Mouse (Mus musculus) spleen, postnatal 10 days (tissue): ENCODE results near the gene Aspdh.

Source experiments
- DNase-seq, 2 experiments: peaks; one replicate each; pipeline ENCODE4 v3.0.0; 2021 to 2022; ENCODE audit warnings: low spot score in 2 of 2

The Aspdh gene

DNA sequence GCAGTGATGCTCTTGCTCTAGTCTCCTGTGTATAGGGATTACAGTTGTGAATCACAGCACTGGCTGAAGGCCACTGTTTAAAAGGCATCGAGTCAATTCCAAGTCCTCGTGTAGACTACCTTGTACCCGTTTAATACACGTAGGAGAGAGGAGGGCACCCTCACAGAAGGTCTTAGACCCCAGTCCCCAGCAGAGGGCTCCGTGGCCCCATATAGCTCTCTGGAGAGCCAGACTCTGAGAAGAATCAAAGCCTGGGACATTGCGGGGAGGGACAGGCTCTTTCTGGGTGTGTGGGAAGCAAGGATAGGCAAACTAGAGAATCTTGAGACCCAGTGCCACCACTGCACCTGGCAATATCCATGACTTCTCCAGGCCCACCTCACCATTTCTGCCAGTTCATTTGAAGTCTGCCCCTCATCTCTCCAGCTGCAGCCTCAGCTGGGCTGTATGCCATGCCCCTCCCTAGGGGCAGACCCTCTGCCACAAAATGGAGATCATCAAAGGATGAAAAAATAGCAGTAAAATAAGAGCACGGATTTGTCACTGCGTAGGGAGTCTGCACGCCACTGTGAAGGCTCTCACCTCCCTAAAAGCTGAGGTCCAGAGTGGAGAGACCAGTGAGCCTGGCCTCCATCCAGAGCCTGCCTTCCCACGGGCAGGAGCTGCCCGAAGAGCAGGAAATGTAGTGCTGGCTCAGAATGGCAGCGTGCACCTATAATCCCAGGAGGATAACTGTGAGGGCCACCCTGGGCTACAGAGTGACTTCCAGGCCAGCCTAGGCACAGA lies 18.9 kb upstream of the Aspdh start:
- DNase-seq = no peak

- no peak for DNase-seq
Observed at GRCm38 (mm10) chr7:44453256-44453655, 11.9 kb upstream of the Aspdh start.

- no peak for DNase-seq
Observed at GRCm38 (mm10) chr7:44456302-44456701, 8.9 kb upstream of the Aspdh start.

DNA sequence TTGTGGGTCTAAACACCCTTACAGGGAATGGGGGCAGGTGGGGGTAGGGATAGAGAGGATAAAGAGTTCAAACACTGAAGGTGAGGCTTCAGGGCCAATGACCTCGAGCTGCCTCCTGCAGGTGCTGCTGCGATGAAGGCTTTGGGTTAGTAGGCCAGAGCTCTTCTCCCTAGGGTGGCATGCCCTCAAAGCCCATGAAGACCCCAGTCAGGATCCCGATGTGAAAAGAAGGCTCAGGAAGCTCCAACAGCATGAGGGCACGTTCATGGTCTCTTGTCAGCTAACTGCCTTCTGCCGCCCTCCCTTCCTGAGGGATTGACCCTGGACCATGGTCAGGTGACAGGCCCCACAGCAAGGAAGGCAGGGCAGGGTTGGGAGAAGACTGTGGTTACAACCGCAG lies 5.1 kb upstream of the Aspdh start:
- no peak for DNase-seq

GRCm38 (mm10) chr7:44460767-44461502 lies 4.3 kb upstream of the Aspdh start:
- DNase-seq = no peak

DNA sequence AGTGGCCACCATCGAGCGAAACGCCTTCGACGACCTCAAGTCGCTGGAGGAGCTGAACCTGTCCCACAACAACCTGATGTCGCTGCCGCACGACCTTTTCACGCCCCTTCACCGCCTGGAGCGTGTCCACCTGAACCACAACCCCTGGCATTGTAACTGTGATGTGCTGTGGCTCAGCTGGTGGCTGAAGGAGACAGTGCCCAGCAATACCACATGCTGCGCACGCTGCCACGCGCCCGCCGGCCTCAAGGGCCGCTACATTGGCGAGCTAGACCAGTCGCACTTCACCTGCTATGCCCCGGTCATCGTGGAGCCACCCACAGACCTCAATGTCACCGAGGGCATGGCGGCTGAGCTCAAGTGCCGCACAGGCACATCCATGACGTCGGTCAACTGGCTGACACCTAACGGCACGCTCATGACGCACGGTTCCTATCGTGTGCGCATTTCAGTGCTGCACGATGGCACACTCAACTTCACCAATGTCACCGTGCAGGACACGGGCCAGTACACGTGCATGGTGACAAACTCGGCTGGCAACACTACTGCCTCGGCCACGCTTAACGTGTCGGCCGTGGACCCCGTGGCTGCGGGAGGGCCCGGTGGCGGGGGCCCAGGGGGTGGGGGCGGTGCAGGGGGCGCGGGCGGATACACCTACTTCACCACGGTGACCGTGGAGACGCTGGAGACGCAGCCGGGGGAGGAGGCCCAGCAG lies 3.5 kb upstream of the Aspdh start:
- no peak for DNase-seq

DNA sequence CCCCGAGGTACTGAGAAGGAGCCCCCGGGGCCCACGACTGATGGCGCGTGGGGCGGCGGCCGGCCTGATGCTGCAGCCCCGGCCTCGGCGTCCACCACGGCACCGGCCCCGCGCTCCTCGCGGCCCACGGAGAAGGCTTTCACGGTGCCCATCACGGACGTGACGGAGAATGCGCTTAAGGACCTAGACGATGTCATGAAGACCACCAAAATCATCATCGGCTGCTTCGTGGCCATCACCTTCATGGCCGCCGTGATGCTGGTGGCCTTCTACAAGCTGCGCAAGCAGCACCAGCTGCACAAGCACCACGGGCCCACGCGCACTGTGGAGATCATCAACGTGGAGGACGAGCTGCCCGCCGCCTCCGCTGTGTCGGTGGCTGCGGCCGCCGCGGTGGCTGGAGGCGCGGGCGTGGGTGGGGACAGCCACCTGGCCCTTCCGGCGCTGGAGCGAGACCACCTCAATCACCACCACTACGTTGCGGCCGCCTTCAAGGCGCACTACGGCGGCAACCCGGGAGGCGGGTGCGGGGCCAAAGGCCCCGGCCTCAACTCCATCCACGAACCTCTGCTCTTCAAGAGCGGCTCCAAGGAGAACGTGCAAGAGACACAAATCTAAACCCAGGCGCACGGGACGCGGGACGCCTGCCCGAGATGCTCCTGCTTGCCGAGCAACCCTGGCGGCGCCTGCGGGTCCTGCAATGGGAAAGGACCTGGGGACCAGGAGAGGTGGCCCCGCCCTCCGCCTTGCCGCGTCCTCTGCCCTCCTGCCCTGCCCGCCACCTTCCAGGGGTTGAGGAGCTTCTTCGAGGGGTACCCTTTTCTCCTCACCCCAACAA lies 2.8 kb upstream of the Aspdh start:
- peak in 1 of 2 experiments; percentile 79 for DNase-seq

GRCm38 (mm10) chr7:44463056-44463425 lies 2.1 kb upstream of the Aspdh start:
- no peak for DNase-seq

DNA sequence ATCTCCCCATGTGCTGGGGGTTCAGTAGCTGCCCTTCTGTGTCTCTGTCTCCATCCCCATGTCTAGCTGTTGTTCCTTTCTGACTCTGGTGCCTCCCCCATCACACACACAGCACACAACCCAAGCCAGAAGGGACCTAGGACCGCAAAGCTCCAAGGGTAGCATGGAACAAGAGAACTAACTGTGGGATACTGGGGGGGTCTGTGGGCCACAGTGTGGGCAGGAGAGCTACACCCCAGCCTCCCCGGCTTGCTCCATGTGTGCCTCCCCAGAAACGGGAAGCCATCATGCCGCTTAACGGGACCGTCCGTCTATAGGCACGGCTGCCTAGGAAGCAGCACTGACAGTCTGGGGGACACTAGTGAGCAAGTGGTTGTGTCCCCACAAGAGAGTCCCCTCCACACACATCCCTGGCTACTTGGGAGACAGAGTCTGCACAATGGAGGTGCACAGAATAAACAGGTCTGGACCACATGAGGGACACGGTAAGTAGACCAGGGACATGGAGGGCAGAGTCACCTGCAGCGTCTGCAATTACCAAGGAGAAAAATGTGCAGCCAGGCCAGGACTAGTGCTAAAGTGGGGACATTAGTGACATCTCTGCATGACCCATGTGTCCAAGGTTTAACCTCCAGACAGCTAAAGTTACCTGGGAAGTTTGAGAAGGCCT lies 1.5 kb upstream of the Aspdh start:
- DNase-seq = no peak

DNA sequence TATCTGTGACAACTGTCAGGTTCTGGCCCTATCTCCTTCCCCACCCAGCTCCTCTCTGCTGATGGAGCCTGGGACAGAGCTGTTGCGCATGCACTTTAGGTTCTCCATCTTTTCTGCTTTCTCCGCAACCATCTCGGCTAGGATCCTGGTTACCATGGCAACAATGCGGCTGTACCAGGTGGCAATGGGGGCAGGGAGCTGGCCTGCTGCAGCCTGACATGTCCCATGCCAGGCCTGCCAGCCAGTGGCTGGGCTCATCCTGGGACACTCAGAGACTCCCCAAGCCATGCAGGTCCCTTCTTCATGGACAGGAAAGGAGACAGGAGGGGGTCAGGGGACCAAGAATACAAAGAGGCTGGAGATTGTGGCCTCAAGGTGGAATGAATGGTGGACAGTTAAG lies 680 bp upstream of the Aspdh start:
- DNase-seq = no peak

- no peak for DNase-seq
Observed at GRCm38 (mm10) chr7:44466006-44466887, 1.1 kb downstream of the Aspdh start.

- DNase-seq = peak in 1 of 2 experiments; percentile 26
Observed at GRCm38 (mm10) chr7:44466888-44467311, 1.7 kb downstream of the Aspdh start.

DNA sequence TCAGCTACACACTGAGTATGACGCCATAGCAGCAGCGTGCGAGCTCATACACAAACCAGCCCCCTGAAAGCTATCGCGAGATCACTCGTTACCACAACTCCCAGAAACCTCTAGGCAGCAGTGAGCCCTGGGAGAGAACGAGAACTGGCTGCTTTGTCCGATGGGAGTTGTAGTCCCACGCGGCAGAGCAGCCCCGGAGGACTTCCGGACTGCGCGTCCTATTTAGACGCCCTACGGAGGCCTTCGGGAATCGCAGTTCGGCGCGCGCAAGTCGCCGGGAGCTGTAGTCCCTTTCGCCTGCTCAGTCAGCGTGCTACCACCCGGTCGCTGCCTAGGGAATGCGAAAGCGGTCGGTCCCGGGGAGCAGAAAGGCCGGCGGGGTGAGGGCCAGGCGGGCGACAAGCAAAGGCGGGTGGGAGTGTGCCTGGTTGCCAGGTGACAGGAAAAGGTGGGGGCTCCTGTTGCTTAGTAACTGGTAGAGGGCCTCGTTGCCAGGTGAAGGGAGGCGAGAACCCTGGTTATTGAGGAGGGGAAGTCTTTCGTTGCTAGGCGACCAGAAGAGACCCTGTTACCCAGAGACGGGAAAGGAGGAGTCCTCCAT lies 2.7 kb downstream of the Aspdh start, which contains the start of gene Josd2:
TSS of gene Josd2 (plus strand) at position 170 of the 601 bp plus-strand sequence.
- DNase-seq = peak; percentile 85 to 92

- peak; percentile 37 to 55 for DNase-seq
Observed at GRCm38 (mm10) chr7:44468644-44469285, 3.6 kb downstream of the Aspdh start.

- peak; percentile 64 to 65 for DNase-seq
Observed at GRCm38 (mm10) chr7:44469677-44470675, 4.8 kb downstream of the Aspdh start.

DNA sequence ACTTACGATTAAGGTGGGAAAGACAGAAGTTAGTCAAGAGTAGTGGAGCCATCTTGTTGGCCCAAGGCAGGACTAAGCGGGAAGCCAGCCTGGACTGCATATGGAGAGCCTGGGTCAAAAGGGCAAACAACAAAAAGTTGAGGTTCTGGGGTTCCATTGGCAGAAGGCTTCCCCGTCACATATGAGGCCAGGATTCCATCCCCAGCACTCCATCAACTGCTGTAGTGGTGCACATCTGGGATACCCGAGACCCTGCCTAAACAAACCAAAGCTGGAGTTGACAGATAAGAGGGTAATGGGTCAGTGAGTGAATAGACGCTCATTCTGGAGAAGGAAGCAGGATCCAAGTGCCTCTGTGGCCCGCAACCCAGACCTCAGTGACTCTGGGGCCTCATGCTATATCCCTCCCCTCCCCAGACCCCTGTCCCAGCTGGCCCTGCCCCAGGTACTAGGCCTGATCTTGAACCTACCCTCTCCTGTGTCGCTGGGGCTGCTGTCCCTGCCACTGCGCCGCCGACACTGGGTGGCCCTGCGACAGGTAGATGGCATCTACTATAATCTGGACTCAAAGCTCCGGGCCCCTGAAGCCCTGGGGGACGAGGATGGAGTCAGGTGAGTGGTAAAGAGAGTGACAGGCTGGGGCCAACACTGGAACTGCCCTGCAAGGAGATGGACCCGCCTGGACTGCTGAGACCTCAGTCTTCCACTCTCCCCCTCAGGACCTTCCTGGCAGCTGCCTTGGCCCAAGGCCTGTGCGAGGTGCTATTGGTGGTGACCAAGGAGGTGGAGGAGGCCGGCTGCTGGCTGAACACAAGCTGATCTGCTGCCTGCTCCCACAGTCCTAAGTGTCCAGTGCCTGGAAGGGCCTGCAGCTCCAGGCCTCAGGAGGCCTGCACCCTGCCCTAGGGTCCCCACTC lies 5.8 kb downstream of the Aspdh start:
- peak in 1 of 2 experiments; percentile 20 for DNase-seq
